In genomic region chr15:78406293-78406934, GRCm38 (mm10) we compare ENCODE assay signal across 8 mouse cellular contexts. TPM values are rescaled to one million over a fixed set of nuclear protein-coding genes. Genes with fewer than 3 reads are reported as not detected.
A peak's percentile ranks its signal among the peaks of the same experiment; 100 is the strongest.
DNase-seq lines count a peak whose midpoint lies in the region; ATAC-seq and TF ChIP-seq lines count a peak whose summit lies in the region.

TSS of gene Mpst (plus strand) at chr15:78406416.

- peak; percentile 88 for ATAC-seq in forebrain, embryonic 13.5 days
- peak; percentile 75 for ATAC-seq in liver, postnatal 0 days
- ATAC-seq in neural tube, embryonic 14.5 days (ENCODE audit: low read depth): peak; percentile 85

- H3K27ac ChIP-seq in CH12.LX (ENCODE audit: insufficient read depth, low read depth): peak within 1 kb of the TSS; percentile 22; the same call in 1 of the 2 replicates
- peak within 1 kb of the TSS; percentile 97 for H3K27ac ChIP-seq in forebrain, embryonic 13.5 days
- peak within 1 kb of the TSS; percentile 100 for H3K27ac ChIP-seq in liver, postnatal 0 days (ENCODE audit: low read depth)
- H3K27ac ChIP-seq in neural tube, embryonic 14.5 days (ENCODE audit: low read depth, low read length): peak within 1 kb of the TSS; percentile 90

- peak; percentile 82 for DNase-seq in CH12.LX (ENCODE audit: extremely low read depth)
- peak; percentile 86 for DNase-seq in c-Kit-positive CD71-positive TER-119-positive erythroid progenitor cells, embryonic 14.5 days (ENCODE audit: low spot score)
- peak; percentile 94 to 95 for DNase-seq in heart, postnatal 10 days
- DNase-seq in large intestine, adult 2 months (ENCODE audit: low read depth, low spot score): no peak
- DNase-seq in liver, postnatal 0 days: peak; percentile 91
- peak; percentile 87 for DNase-seq in testis, postnatal 10 days (ENCODE audit: low spot score)

- peak within 1 kb of the TSS; percentile 76 for H3K4me2 ChIP-seq in CH12.LX (ENCODE audit: insufficient read depth, low read depth, poor library complexity, severe bottlenecking)
- H3K4me2 ChIP-seq in forebrain, embryonic 13.5 days: peak within 1 kb of the TSS; percentile 85
- peak within 1 kb of the TSS; percentile 84 for H3K4me2 ChIP-seq in liver, postnatal 0 days (ENCODE audit: low read depth, low read length)
- H3K4me2 ChIP-seq in neural tube, embryonic 14.5 days (ENCODE audit: low read depth, low read length): peak within 1 kb of the TSS; percentile 96

- no peak for TF ChIP-seq RAD21 in CH12.LX (IDR thresholded peaks at IDR 0.05; ENCODE audit: low read depth, low read length)

- H3K9ac ChIP-seq in CH12.LX (ENCODE audit: insufficient read depth, low read depth): peak within 1 kb of the TSS; percentile 57
- peak within 1 kb of the TSS; percentile 71 for H3K9ac ChIP-seq in forebrain, embryonic 13.5 days
- H3K9ac ChIP-seq in liver, postnatal 0 days (replicated peaks): peak within 1 kb of the TSS; percentile 93
- peak within 1 kb of the TSS; percentile 68 for H3K9ac ChIP-seq in neural tube, embryonic 14.5 days (replicated peaks; ENCODE audit: low read depth, low read length)

- peak; percentile 77 for TF ChIP-seq POLR2A in CH12.LX (IDR thresholded peaks at IDR 0.05; ENCODE audit: low read depth, low read length)

- no peak for TF ChIP-seq CTCF in CH12.LX (conservative IDR thresholded peaks at IDR 0.05 in 1 of 2, IDR thresholded peaks at IDR 0.05 in 1 of 2; ENCODE audit: low read depth in 2 of 2, low read length in 2 of 2)
- TF ChIP-seq CTCF in liver, postnatal 0 days (IDR thresholded peaks at IDR 0.05; ENCODE audit: low read depth): no peak

- peaks cover 15% of the 10 kb centered on the region for H3K27me3 ChIP-seq in CH12.LX (replicated peaks)
- H3K27me3 ChIP-seq in forebrain, embryonic 13.5 days: peaks cover 36% of the 10 kb centered on the region
- H3K27me3 ChIP-seq in liver, postnatal 0 days (ENCODE audit: insufficient read depth, low read length): no peaks in the 10 kb centered on the region
- H3K27me3 ChIP-seq in neural tube, embryonic 14.5 days (ENCODE audit: control insufficient read depth, insufficient read depth, low read length): peaks cover 18% of the 10 kb centered on the region

- WGBS in forebrain, embryonic 13.5 days: under 1% methylated on average over 38 of the region's 40 CpGs
- under 1% methylated on average over 40 of the region's 40 CpGs for WGBS in large intestine, adult 2 months
- WGBS in liver, postnatal 0 days (ENCODE audit: insufficient replicate concordance): under 1% methylated on average over 40 of the region's 40 CpGs
- under 1% methylated on average over 40 of the region's 40 CpGs for WGBS in neural tube, embryonic 14.5 days

- no peak for TF ChIP-seq EP300 in CH12.LX (IDR thresholded peaks at IDR 0.05; ENCODE audit: low read length)
- TF ChIP-seq EP300 in liver, postnatal 0 days (IDR thresholded peaks at IDR 0.05; ENCODE audit: low read depth): peak; percentile 64; the same call in 1 of the 2 replicates

- peaks cover 3 to 17% of the 10 kb centered on the region in 2 experiments for H3K4me1 ChIP-seq in CH12.LX (ENCODE audit: control insufficient read depth in 1 of 2, insufficient read depth in 2 of 2)
- peaks cover 61% of the 10 kb centered on the region for H3K4me1 ChIP-seq in forebrain, embryonic 13.5 days
- H3K4me1 ChIP-seq in liver, postnatal 0 days (ENCODE audit: insufficient read depth): peaks cover 79% of the 10 kb centered on the region
- peaks cover 25% of the 10 kb centered on the region for H3K4me1 ChIP-seq in neural tube, embryonic 14.5 days (ENCODE audit: control insufficient read depth, insufficient read depth, low read length)

- no peaks in the 10 kb centered on the region for H3K9me3 ChIP-seq in CH12.LX (replicated peaks; ENCODE audit: low read length)
- H3K9me3 ChIP-seq in forebrain, embryonic 13.5 days (replicated peaks): no peaks in the 10 kb centered on the region
- no peaks in the 10 kb centered on the region for H3K9me3 ChIP-seq in liver, postnatal 0 days (ENCODE audit: low read length)
- no peaks in the 10 kb centered on the region for H3K9me3 ChIP-seq in neural tube, embryonic 14.5 days (ENCODE audit: control insufficient read depth, low read length)

- dilution Hi-C loops in CH12.LX (cut with MboI; ENCODE audit: extremely low pct_ligation_motif_present, extremely low pct_unique_long_range_greater_than_20kb, low sequenced_read_pairs): no loop called here

- H3K79me2 ChIP-seq in CH12.LX (replicated peaks; ENCODE audit: control insufficient read depth, extremely low read depth, insufficient read depth, poor library complexity, severe bottlenecking): no peaks in the 10 kb centered on the region

- peak within 1 kb of the TSS; percentile 69 to 89 (median 75) for H3K4me3 ChIP-seq in CH12.LX (replicated peaks in 1 of 3; ENCODE audit: low read depth in 2 of 3, low read length in 2 of 3, poor library complexity in 1 of 3)
- H3K4me3 ChIP-seq in forebrain, embryonic 13.5 days: peak within 1 kb of the TSS; percentile 64
- H3K4me3 ChIP-seq in liver, postnatal 0 days (ENCODE audit: low read depth, low read length): peak within 1 kb of the TSS; percentile 89
- peak within 1 kb of the TSS; percentile 59 for H3K4me3 ChIP-seq in neural tube, embryonic 14.5 days (ENCODE audit: low read depth, low read length)

- peaks cover 12 to 17% of the 10 kb centered on the region in 2 experiments for H3K36me3 ChIP-seq in CH12.LX (replicated peaks in 1 of 2; ENCODE audit: control insufficient read depth in 1 of 2, insufficient read depth in 1 of 2, low read length in 1 of 2)
- no peaks in the 10 kb centered on the region for H3K36me3 ChIP-seq in forebrain, embryonic 13.5 days (ENCODE audit: poor library complexity, severe bottlenecking)
- H3K36me3 ChIP-seq in liver, postnatal 0 days (replicated peaks; ENCODE audit: insufficient read depth, low read length): peaks cover 6% of the 10 kb centered on the region; the same call in 1 of the 2 replicates
- H3K36me3 ChIP-seq in neural tube, embryonic 14.5 days (ENCODE audit: control insufficient read depth, insufficient read depth, low read length): no peaks in the 10 kb centered on the region

- in situ Hi-C loops in CH12.LX (cut with MboI; ENCODE audit: low pct_ligation_motif_present, low pct_unique_long_range_greater_than_20kb, low sequenced_read_pairs): no loop called here

- intact Hi-C loops in heart, postnatal 10 days (cut with DNase I): loop anchor here (2.0 kb wide), 1 partner anchor 22 kb away; the partner anchor contains the start of gene Kctd17

TF ChIP-seq in CH12.LX, 34 proteins besides CTCF, POLR2A, EP300 and RAD21:
- peak; percentile 61; the same call in 1 of the 2 replicates for TF ChIP-seq POLR2AphosphoS2 (IDR thresholded peaks at IDR 0.05; ENCODE audit: low read depth, low read length)
- TF ChIP-seq NRF1 (IDR thresholded peaks at IDR 0.05; ENCODE audit: low read depth, low read length): 0 out of 2 replicates have a peak, but pooled peaks have one; percentile 5
- TF ChIP-seq HCFC1 (IDR thresholded peaks at IDR 0.05; ENCODE audit: low read depth, low read length): peak; percentile 60; the same call in 1 of the 2 replicates
- no peak for TF ChIP-seq USF2 (conservative IDR thresholded peaks at IDR 0.05; ENCODE audit: low read depth, low read length)
- no peak for TF ChIP-seq GABPA (IDR thresholded peaks at IDR 0.05; ENCODE audit: insufficient replicate concordance, low read depth, low read length)
- TF ChIP-seq ZMIZ1 (IDR thresholded peaks at IDR 0.05; ENCODE audit: low read depth, low read length): peak; percentile 16; the same call in 1 of the 2 replicates
- TF ChIP-seq ELF1 (IDR thresholded peaks at IDR 0.05; ENCODE audit: low read depth, low read length): peak; percentile 68
- TF ChIP-seq CHD2 (IDR thresholded peaks at IDR 0.05; ENCODE audit: low read length): 0 out of 2 replicates have a peak, but pooled peaks have one; percentile 12
- TF ChIP-seq CHD1 (IDR thresholded peaks at IDR 0.05; ENCODE audit: low read depth, low read length): peak; percentile 100

RNA-seq across cellular contexts. Expression of gene Mpst, which starts in this region (rescaled TPM):
- total RNA-seq in CH12.LX (2012; rRNA removed) (33.0 and 46.3 TPM in 2 replicates), CH12.LX (2014; rRNA removed) (18.1 and 27.0 TPM in 2 replicates)
- polyA plus RNA-seq in CH12.LX (2012; ENCODE audit: insufficient read length, low read depth): 21.5 and 24.4 TPM in 2 replicates
- polyA plus RNA-seq in forebrain, embryonic 13.5 days (2015; fragmentation: Nextera tagmentation; extraction: Ambion mirVana): 2.3 and 3.0 TPM in 2 replicates
- total RNA-seq in heart, postnatal 10 days (2021): 10 to 100 TPM; 26.0 to 26.3 TPM
- 92.9 and 135 TPM in 2 replicates for polyA plus RNA-seq in large intestine, adult 2 months (2012; rRNA removed)
- 4.3 and 7.0 TPM in 2 replicates for polyA plus RNA-seq in liver, postnatal 0 days (2015; fragmentation: Nextera tagmentation; extraction: Ambion mirVana)
- 3.7 and 4.2 TPM in 2 replicates for polyA plus RNA-seq in neural tube, embryonic 14.5 days (2014; fragmentation: Nextera tagmentation; extraction: Ambion mirVana)

Comparison
In these comparisons a context has a peak if more than half of its experiments do, and no peak if none do; other contexts are left out.
1. H3K27ac ChIP-seq: peak in every context shown above with its lines; median percentile 100 in liver, postnatal 0 days; 97 in forebrain, embryonic 13.5 days; 90 in neural tube, embryonic 14.5 days; 22 in CH12.LX.